Mouse (Mus musculus) left cerebral cortex, postnatal 4 days (tissue): ENCODE data around the gene Hcls1. TPM values are rescaled to one million over a fixed set of nuclear protein-coding genes. Genes with fewer than 3 reads are reported as not detected.

ENCODE experiments used
- DNase-seq: peaks from one replicate; pipeline ENCODE4 v3.0.0-alpha.2; 2022
- intact Hi-C: fragments of 180-260 bp; cut with DNase I; formaldehyde crosslinking; loops from one replicate; pipeline ENCODE4 v1.15.1; 2025
- total RNA-seq, 2 experiments: library from RNA; stranded (reverse); gene quantifications; 2 replicates each; pipeline ENCODE4 v1.2.3; 2021

Hcls1 gene
- total RNA-seq, 2 experiments from 2014 or later: 2.0 to 2.3 TPM

DNA sequence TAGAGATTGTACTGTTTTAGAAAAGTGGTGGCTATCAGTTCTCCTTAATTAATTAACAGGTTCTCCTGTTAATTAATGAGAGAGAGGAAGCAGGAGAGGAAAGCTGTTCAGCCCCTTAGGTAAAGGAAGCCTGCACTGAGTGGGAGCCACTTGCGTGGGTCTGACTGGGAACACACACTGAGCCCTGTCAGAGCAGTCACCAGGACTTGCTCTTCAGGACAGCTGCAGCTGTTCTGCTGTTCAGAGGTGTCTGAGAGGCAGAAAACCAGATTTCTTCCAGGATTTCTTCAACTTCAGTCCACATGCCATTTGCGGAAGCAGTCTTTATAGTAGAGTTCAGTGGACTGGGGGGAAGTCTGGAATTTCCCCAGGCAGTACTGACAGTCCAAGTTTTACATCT lies 52.6 kb downstream of the Hcls1 start:
- intact Hi-C loops: no loop called here
- no peak for DNase-seq

- no peak for DNase-seq
- intact Hi-C loops: no loop called here
These were observed 53.3 kb downstream of the Hcls1 start for GRCm38 (mm10) chr16:36988066-36988465.

- no peak for DNase-seq
- intact Hi-C loops: no loop called here
These were observed 54.7 kb downstream of the Hcls1 start for GRCm38 (mm10) chr16:36989493-36989892.

DNA sequence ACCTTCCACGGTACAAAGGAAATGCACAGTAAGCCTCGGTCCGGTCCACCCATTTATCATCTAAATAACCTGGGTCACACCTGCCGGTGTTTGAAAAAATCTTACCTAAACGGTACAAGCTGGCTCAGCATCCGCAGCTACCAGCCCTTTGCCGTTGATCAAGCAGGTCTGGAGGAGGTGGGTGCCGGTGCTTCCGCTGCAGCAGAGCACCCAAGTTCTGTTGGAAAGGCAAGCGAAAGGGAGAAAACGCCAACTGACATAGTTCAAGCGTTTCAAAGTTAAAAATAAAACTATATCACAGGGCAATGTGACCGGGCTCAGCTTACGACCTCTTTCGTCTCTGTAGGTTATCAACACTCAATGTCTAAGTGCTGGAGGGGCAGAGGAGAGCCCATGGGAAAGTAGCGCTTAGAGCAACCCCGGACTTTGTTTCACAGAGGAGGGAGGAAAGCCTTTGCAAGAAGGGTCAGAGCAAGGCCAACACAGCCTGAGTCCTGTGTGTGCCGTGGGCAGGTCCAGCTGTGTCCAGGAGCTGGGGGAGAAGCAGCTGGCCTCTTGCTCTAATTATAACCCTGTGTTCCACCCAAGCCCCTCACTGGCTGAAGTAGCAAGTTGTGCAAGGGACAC lies 55.3 kb downstream of the Hcls1 start, which contains the start of gene Fbxo40:
TSS of gene Fbxo40 (minus strand) at position 469 of the 627 bp plus-strand sequence.
- DNase-seq: no peak
- intact Hi-C loops: no loop called here

GRCm38 (mm10) chr16:36997650-36998049 lies 62.9 kb downstream of the Hcls1 start:
- DNase-seq: no peak
- intact Hi-C loops: no loop called here

GRCm38 (mm10) chr16:36999366-36999972 lies 64.7 kb downstream of the Hcls1 start:
- DNase-seq: peak; percentile 33
- intact Hi-C loops: no loop called here

DNA sequence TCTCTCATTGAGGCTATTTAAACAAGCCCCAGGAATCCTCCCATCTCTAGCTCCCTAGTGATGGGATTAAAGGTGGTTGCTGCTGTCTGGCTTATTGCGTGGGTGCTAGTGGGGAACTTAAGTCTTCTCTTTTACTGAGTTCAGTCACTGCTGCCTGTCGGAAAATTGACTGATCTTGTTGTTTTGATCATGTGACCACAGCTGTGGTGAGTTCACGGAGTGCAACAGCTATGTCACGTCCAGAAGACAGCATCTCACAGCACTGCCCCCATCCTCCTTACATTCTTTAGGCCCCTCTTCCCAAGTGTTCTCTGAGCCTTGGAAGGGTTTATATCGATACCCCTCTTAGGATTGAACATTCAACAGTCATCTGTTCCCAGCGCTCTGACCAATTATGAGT lies 74.5 kb downstream of the Hcls1 start:
- intact Hi-C loops: no loop called here
- no peak for DNase-seq

DNA sequence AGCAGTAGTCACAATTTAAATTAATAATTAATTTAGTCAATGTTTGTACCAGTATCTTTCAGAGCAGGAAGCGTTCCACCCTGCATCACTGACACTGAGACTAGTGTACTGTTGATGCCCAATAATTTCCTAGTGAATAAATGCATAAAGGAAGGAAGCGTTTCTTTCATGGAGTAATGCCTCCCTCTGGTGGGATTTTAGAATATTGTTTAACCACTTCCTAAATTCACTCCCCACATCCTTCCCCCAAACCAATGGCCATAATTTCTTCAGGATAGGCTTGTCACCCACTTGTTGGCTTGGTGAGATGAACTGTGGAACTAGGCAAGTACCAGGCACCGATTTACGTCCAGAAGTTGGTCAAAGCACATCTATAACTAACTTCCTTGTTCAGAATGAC lies 75.6 kb downstream of the Hcls1 start:
- intact Hi-C loops: loop anchor here (10.0 kb wide), 1 partner anchor 126 kb away; no protein-coding TSS in a partner anchor
- no peak for DNase-seq

DNA sequence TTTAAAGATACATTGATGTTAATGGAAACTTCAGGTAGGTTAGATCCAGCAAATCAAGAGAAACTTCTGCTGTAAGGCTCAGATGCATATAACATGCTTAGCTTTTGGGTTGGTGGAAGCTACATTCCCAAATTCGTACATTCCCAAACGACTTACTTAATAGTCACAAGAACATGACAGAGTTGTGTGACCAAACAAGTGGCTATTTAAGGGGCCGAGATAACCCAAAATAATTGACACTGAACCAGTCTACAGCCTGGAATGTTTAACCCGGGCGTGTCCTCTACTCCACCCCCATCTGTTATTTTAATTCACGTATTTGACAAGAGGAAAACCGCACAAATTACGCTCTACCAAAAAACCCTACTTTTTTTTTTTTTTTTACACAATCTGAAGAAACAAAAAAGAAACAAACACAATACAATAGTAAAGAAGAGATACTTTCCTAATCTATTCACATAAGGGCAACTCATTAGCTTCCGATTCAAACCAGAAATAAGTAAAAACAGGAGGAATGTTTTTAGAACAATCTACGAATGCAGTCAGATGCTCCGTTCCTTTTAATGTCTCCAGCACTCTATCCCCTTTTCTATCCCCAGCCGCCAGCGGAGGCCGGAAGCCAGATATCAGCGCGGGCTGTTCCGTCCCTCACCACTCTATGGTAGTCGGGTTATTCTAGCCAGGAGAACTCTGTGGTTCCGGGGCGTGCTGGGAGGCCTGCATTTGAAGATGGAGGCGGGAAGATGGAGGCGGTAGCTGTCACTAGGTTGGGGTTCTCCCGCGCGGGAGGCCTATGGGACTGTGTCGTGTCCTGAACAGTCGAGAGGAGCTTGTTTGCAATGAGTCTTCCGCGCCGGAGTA lies 76.5 kb downstream of the Hcls1 start, which contains the start of gene Polq:
TSS of gene Polq (plus strand) at position 726 of the 861 bp plus-strand sequence.
- intact Hi-C loops: loop anchor here (10.0 kb wide), 1 partner anchor 126 kb away; no protein-coding TSS in a partner anchor
- DNase-seq: peak; percentile 93

GRCm38 (mm10) chr16:37011922-37012289 lies 77.1 kb downstream of the Hcls1 start:
- intact Hi-C loops: loop anchor here (10.0 kb wide), 1 partner anchor 127 kb away; no protein-coding TSS in a partner anchor
- DNase-seq: no peak

DNA sequence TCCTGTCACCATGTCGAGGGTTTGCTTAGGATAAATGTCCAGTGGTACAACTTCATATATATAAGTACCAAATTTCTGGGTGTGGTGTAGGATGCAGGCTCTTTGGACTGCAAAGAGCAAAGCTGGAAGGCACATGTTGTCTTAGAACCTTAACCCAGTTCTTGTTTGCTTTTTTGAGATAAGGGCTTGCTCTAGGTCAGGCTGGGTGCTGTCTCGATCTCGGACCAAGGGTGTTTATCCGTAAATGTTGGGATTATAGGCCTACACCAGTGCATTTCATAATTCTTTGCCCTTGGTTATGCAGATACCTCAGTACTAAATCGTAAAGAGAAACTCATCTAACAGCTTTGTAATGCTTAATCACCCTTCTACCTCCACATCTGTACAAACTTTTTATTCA lies 77.6 kb downstream of the Hcls1 start:
- intact Hi-C loops: loop anchor here (10.0 kb wide), 1 partner anchor 128 kb away; no protein-coding TSS in a partner anchor

More for the DNA sequence above, 77.6 kb downstream of the Hcls1 start:
- DNase-seq: no peak

Other genes with a start within 250 kb of the Hcls1 start
- under 1 TPM; 0.18 to 0.56 TPM for gene Ildr1, start 241.0 kb upstream of the Hcls1 start, total RNA-seq
- gene Slc15a2, start 150.0 kb upstream of the Hcls1 start, total RNA-seq: 10 to 100 TPM; 36.0 to 36.5 TPM
- 10 to 100 TPM; 34.8 to 40.2 TPM for gene Iqcb1, start 106.6 kb upstream of the Hcls1 start, total RNA-seq
- under 1 TPM; 0.38 to 0.70 TPM for gene Eaf2, start 60.0 kb upstream of the Hcls1 start, total RNA-seq
- 10 to 100 TPM; 59.0 to 61.5 TPM for gene Golgb1, start 59.8 kb upstream of the Hcls1 start, total RNA-seq
- under 1 TPM; 0.38 to 0.40 TPM for gene Fbxo40, start 55.5 kb downstream of the Hcls1 start, total RNA-seq
- 1 to 10 TPM; 3.7 to 4.7 TPM for gene Polq, start 76.8 kb downstream of the Hcls1 start, total RNA-seq